Mouse (Mus musculus) forebrain, embryonic 12.5 days (tissue): ENCODE measurements around the gene Zfp607a. TPM values are rescaled to one million over a fixed set of nuclear protein-coding genes. Genes with fewer than 3 reads are reported as not detected.
"Not testable (repeated sequence)": the region's sequence is repeated elsewhere in the genome, so short reads cannot be mapped to it uniquely, and the experiment has no call there.

Source experiments
- ATAC-seq: fragments of 200-750 bp; cut with Nextera tagmentation; 2 replicates; pipeline ENCODE4 v1.8.0; 2017; ENCODE audit warnings: moderate TSS enrichment; ENCODE audit not compliant: low FRiP score
- H3K27ac ChIP-seq: fragments of 300-500 bp; sonication (generic); 2 replicates; pipeline ENCODE4 v1.5.1; 2016; ENCODE audit warnings: mild to moderate bottlenecking
- H3K27me3 ChIP-seq: fragments of 300-500 bp; sonication (generic); 2 replicates; pipeline ENCODE4 v1.6.1; 2016; ENCODE audit warnings: mild to moderate bottlenecking
- H3K36me3 ChIP-seq: fragments of 300-500 bp; sonication (generic); replicated peaks from 2 replicates; pipeline ENCODE4 v1.6.1; 2016; ENCODE audit warnings: mild to moderate bottlenecking
- H3K4me1 ChIP-seq: fragments of 300-500 bp; sonication (generic); 2 replicates; pipeline ENCODE4 v1.6.1; 2016
- H3K4me2 ChIP-seq: fragments of 300-500 bp; sonication (generic); 2 replicates; pipeline ENCODE4 v1.6.1; 2016; ENCODE audit warnings: mild to moderate bottlenecking, moderate library complexity
- H3K4me3 ChIP-seq: fragments of 300-500 bp; sonication (generic); replicated peaks from 2 replicates; pipeline ENCODE4 v1.5.1; 2016; ENCODE audit warnings: mild to moderate bottlenecking
- H3K9ac ChIP-seq: fragments of 300-500 bp; sonication (generic); 2 replicates; pipeline ENCODE4 v1.6.1; 2016; ENCODE audit warnings: mild to moderate bottlenecking
- H3K9me3 ChIP-seq: fragments of 300-500 bp; sonication (generic); 2 replicates; pipeline ENCODE4 v1.6.1; 2016
- WGBS: fragments of 180-500 bp; shearing (Covaris S2); methylation state at CpG from one replicate; pipeline ENCODE4 v1.1.7; 2016; 5-methylcytosine and 5-hydroxymethylcytosine counted together
- polyA plus RNA-seq: library from polyadenylated mRNA; unstranded; fragments of >200 nt; fragmentation: Nextera tagmentation; extraction: Ambion mirVana; gene quantifications from 2 replicates; pipeline ENCODE4 v1.2.1, GENCODE M21; 2016

Zfp607a gene
- polyA plus RNA-seq, result 3.5 and 3.6 TPM in 2 replicates

- Histone ChIP-seq H3K9ac (no peak within 1 kb of the TSS), H3K27me3 (no peaks in the 10 kb centered on the region), H3K4me2 (no peak within 1 kb of the TSS), H3K36me3 (peaks cover 28% of the 10 kb centered on the region), H3K9me3 (no peaks in the 10 kb centered on the region), H3K4me1 (peaks cover 21% of the 10 kb centered on the region), H3K27ac (no peak within 1 kb of the TSS), H3K4me3 (no peak within 1 kb of the TSS)
- WGBS, result 100% methylated on average over 1 of the region's 1 CpGs
- ATAC-seq, result no peak
Measured at GRCm38 (mm10) chr7:27857227-27857626, at the start of gene Zfp607a. Gene Zfp607a, plus strand, starts transcription at chr7:27857527.

- Histone ChIP-seq H3K4me1 (no peaks in the 10 kb centered on the region), H3K36me3 (peaks cover 39% of the 10 kb centered on the region), H3K4me3 (no peak overlapping the region), H3K27me3 (no peaks in the 10 kb centered on the region), H3K9me3 (no peaks in the 10 kb centered on the region), H3K4me2 (no peak overlapping the region), H3K9ac (no peak overlapping the region), H3K27ac (no peak overlapping the region)
- 84% methylated on average over 7 of the region's 7 CpGs for WGBS
- no peak for ATAC-seq
Measured at GRCm38 (mm10) chr7:27818526-27819110, 38.7 kb upstream of the Zfp607a start.

GRCm38 (mm10) chr7:27822611-27823010 is 34.7 kb upstream of the Zfp607a start:
- Histone ChIP-seq H3K27ac (no peak overlapping the region), H3K27me3 (no peaks in the 10 kb centered on the region), H3K4me2 (no peak overlapping the region), H3K36me3 (peaks cover 28% of the 10 kb centered on the region), H3K9me3 (0 out of 2 replicates have a peak, but pooled peaks cover 4% of the 10 kb centered on the region), H3K4me1 (no peaks in the 10 kb centered on the region), H3K4me3 (no peak overlapping the region), H3K9ac (no peak overlapping the region)
- ATAC-seq, result no peak

- H3K27ac ChIP-seq, result no peak overlapping the region
Measured at GRCm38 (mm10) chr7:27834131-27834530, 23.2 kb upstream of the Zfp607a start.

GRCm38 (mm10) chr7:27837896-27838295 is 19.4 kb upstream of the Zfp607a start:
- peak overlapping the region; percentile 66 for H3K9ac ChIP-seq
- no peaks in the 10 kb centered on the region for H3K27me3 ChIP-seq
- peak; percentile 34; the same call in 1 of the 2 replicates for ATAC-seq
- peaks cover 14% of the 10 kb centered on the region for H3K4me1 ChIP-seq
- 30% methylated on average over 6 of the region's 6 CpGs for WGBS
- H3K9me3 ChIP-seq, result no peaks in the 10 kb centered on the region
- H3K36me3 ChIP-seq, result no peaks in the 10 kb centered on the region
- peak overlapping the region; percentile 85 for H3K27ac ChIP-seq
- H3K4me2 ChIP-seq, result peak overlapping the region; percentile 62
- peak overlapping the region; percentile 58 for H3K4me3 ChIP-seq

More at GRCm38 (mm10) chr7:27834131-27834530, 23.2 kb upstream of the Zfp607a start:
- Histone ChIP-seq H3K9me3 (no peaks in the 10 kb centered on the region), H3K4me1 (peaks cover 3% of the 10 kb centered on the region), H3K27me3 (peaks cover 5% of the 10 kb centered on the region; the same call in 1 of the 2 replicates), H3K4me2 (no peak overlapping the region), H3K4me3 (no peak overlapping the region), H3K9ac (no peak overlapping the region), H3K36me3 (no peaks in the 10 kb centered on the region)
- WGBS, result 91% methylated on average over 2 of the region's 2 CpGs
- no peak for ATAC-seq

GRCm38 (mm10) chr7:27838323-27839249 is 18.7 kb upstream of the Zfp607a start, which contains the start of gene Zfp59:
Gene Zfp59, plus strand, starts transcription at chr7:27838607.
- Histone ChIP-seq H3K4me3 (peak within 1 kb of the TSS; percentile 58), H3K27me3 (no peaks in the 10 kb centered on the region), H3K4me2 (peak within 1 kb of the TSS; percentile 62), H3K36me3 (no peaks in the 10 kb centered on the region), H3K9ac (peak within 1 kb of the TSS; percentile 66), H3K4me1 (peaks cover 14% of the 10 kb centered on the region), H3K9me3 (no peaks in the 10 kb centered on the region), H3K27ac (peak within 1 kb of the TSS; percentile 85)
- WGBS, result 3% methylated on average over 34 of the region's 34 CpGs
- ATAC-seq, result peak; percentile 97

GRCm38 (mm10) chr7:27839596-27839995 is 17.7 kb upstream of the Zfp607a start:
- no peaks in the 10 kb centered on the region for H3K9me3 ChIP-seq
- H3K4me2 ChIP-seq, result peak overlapping the region; percentile 62
- no peak overlapping the region for H3K27ac ChIP-seq
- H3K4me1 ChIP-seq, result peaks cover 14% of the 10 kb centered on the region
- WGBS, result 92% methylated on average over 7 of the region's 7 CpGs
- no peaks in the 10 kb centered on the region for H3K27me3 ChIP-seq
- H3K4me3 ChIP-seq, result no peak overlapping the region; the same call in 1 of the 2 replicates
- no peak for ATAC-seq
- H3K36me3 ChIP-seq, result peaks cover 5% of the 10 kb centered on the region
- H3K9ac ChIP-seq, result peak overlapping the region; percentile 66; the same call in 1 of the 2 replicates

GRCm38 (mm10) chr7:27840104-27840503 is 17.2 kb upstream of the Zfp607a start:
- Histone ChIP-seq H3K27ac (no peak overlapping the region), H3K36me3 (peaks cover 10% of the 10 kb centered on the region), H3K4me1 (peaks cover 14% of the 10 kb centered on the region), H3K27me3 (no peaks in the 10 kb centered on the region), H3K4me2 (no peak overlapping the region), H3K4me3 (no peak overlapping the region), H3K9ac (no peak overlapping the region), H3K9me3 (no peaks in the 10 kb centered on the region)
- ATAC-seq, result no peak
- WGBS, result 85% methylated on average over 6 of the region's 6 CpGs

GRCm38 (mm10) chr7:27859301-27860251 is 2.2 kb downstream of the Zfp607a start:
- no peak for ATAC-seq
- peak overlapping the region; percentile 81 for H3K4me2 ChIP-seq
- peak overlapping the region; percentile 55 for H3K4me3 ChIP-seq
- H3K9ac ChIP-seq, result peak overlapping the region; percentile 75
- peaks cover 24% of the 10 kb centered on the region for H3K36me3 ChIP-seq
- 31% methylated on average over 10 of the region's 10 CpGs for WGBS
- H3K27me3 ChIP-seq, result no peaks in the 10 kb centered on the region
- H3K4me1 ChIP-seq, result peaks cover 21% of the 10 kb centered on the region
- 0 out of 2 replicates have a peak overlapping the region, but pooled peaks have one; percentile 38 for H3K27ac ChIP-seq
- no peaks in the 10 kb centered on the region for H3K9me3 ChIP-seq

GRCm38 (mm10) chr7:27860396-27861235 is 3.3 kb downstream of the Zfp607a start:
- Histone ChIP-seq H3K27me3 (no peaks in the 10 kb centered on the region), H3K36me3 (peaks cover 21% of the 10 kb centered on the region), H3K4me1 (peaks cover 21% of the 10 kb centered on the region), H3K9ac (peak overlapping the region; percentile 75), H3K4me2 (peak overlapping the region; percentile 81), H3K27ac (peak overlapping the region; percentile 38; the same call in 1 of the 2 replicates), H3K9me3 (no peaks in the 10 kb centered on the region), H3K4me3 (peak overlapping the region; percentile 55)
- under 1% methylated on average over 22 of the region's 22 CpGs for WGBS
- peak; percentile 83 for ATAC-seq

GRCm38 (mm10) chr7:27862578-27862977 is 5.3 kb downstream of the Zfp607a start:
- H3K9ac ChIP-seq, H3K4me2 ChIP-seq, H3K27ac ChIP-seq, ATAC-seq, H3K27me3 ChIP-seq, H3K4me3 ChIP-seq, H3K9me3 ChIP-seq: not testable (repeated sequence)
- Histone ChIP-seq H3K36me3 (peaks cover 29% of the 10 kb centered on the region), H3K4me1 (peaks cover 21% of the 10 kb centered on the region)
- WGBS, result 91% methylated on average over 5 of the region's 5 CpGs
